Mouse (Mus musculus): ENCODE measurements around the gene Crocc2. TPM values are rescaled to one million over a fixed set of nuclear protein-coding genes. Genes with fewer than 3 reads are reported as not detected.

Gene Crocc2
- polyA plus RNA-seq, 2 experiments: 0.17 to 0.39 TPM

GRCm38 (mm10) chr1:93174399-93174798 lies 5.9 kb downstream of the Crocc2 start:
- Histone ChIP-seq H3K4me2 (replicated peaks; ENCODE audit: low read depth, low read length, severe bottlenecking) (no peak overlapping the region), H3K36me3 (ENCODE audit: control insufficient read depth, insufficient read depth, low read length) (no peaks in the 10 kb centered on the region), H3K4me3 (replicated peaks; ENCODE audit: low read length) (no peak overlapping the region), H3K9me3 (ENCODE audit: control insufficient read depth, low read length) (no peaks in the 10 kb centered on the region), H3K27ac (replicated peaks; ENCODE audit: low read depth, low read length) (no peak overlapping the region), H3K9ac (ENCODE audit: low read depth, low read length, severe bottlenecking) (no peak overlapping the region), H3K4me1 (ENCODE audit: control insufficient read depth, insufficient read depth, low read length) (peaks cover 32% of the 10 kb centered on the region), H3K27me3 (ENCODE audit: control insufficient read depth, insufficient read depth, low read length) (no peaks in the 10 kb centered on the region)
- TF ChIP-seq POLR2A (IDR thresholded peaks at IDR 0.05; ENCODE audit: borderline replicate concordance, extremely low read depth, insufficient read depth, insufficient read length): no peak
- DNase-seq (ENCODE audit: low spot score) (peak; percentile 88), ATAC-seq (ENCODE audit: low FRiP score, low read depth) (peak; percentile 64)
- WGBS: 0% methylated on average over 4 of the region's 4 CpGs

GRCm38 (mm10) chr1:93175849-93176248 lies 7.3 kb downstream of the Crocc2 start:
- Histone ChIP-seq H3K27me3 (ENCODE audit: control insufficient read depth, insufficient read depth, low read length) (no peaks in the 10 kb centered on the region), H3K4me3 (replicated peaks; ENCODE audit: low read length) (peak overlapping the region; percentile 27; the same call in 1 of the 2 replicates), H3K9ac (ENCODE audit: low read depth, low read length, severe bottlenecking) (no peak overlapping the region), H3K4me2 (replicated peaks; ENCODE audit: low read depth, low read length, severe bottlenecking) (peak overlapping the region; percentile 64), H3K27ac (replicated peaks; ENCODE audit: low read depth, low read length) (peak overlapping the region; percentile 82; the same call in 1 of the 2 replicates), H3K9me3 (ENCODE audit: control insufficient read depth, low read length) (no peaks in the 10 kb centered on the region), H3K4me1 (ENCODE audit: control insufficient read depth, insufficient read depth, low read length) (peaks cover 32% of the 10 kb centered on the region), H3K36me3 (ENCODE audit: control insufficient read depth, insufficient read depth, low read length) (no peaks in the 10 kb centered on the region)
- DNase-seq (ENCODE audit: low spot score) (no peak), ATAC-seq (ENCODE audit: low FRiP score, low read depth) (no peak)
- TF ChIP-seq POLR2A (IDR thresholded peaks at IDR 0.05; ENCODE audit: borderline replicate concordance, extremely low read depth, insufficient read depth, insufficient read length): no peak
- WGBS: 8% methylated on average over 6 of the region's 6 CpGs

- TF ChIP-seq POLR2A (IDR thresholded peaks at IDR 0.05; ENCODE audit: borderline replicate concordance, extremely low read depth, insufficient read depth, insufficient read length): no peak
- H3K27ac ChIP-seq (replicated peaks; ENCODE audit: low read depth, low read length): peak overlapping the region; percentile 82
- H3K9ac ChIP-seq (ENCODE audit: low read depth, low read length, severe bottlenecking): peak overlapping the region; percentile 44
- ATAC-seq (ENCODE audit: low FRiP score, low read depth): peak; percentile 85
- H3K4me2 ChIP-seq (replicated peaks; ENCODE audit: low read depth, low read length, severe bottlenecking): peak overlapping the region; percentile 64
- peak overlapping the region; percentile 27 for H3K4me3 ChIP-seq (replicated peaks; ENCODE audit: low read length)
- peak; percentile 90 for DNase-seq (ENCODE audit: low spot score)
- WGBS: 1% methylated on average over 27 of the region's 44 CpGs
- H3K27me3 ChIP-seq (ENCODE audit: control insufficient read depth, insufficient read depth, low read length): no peaks in the 10 kb centered on the region
- H3K36me3 ChIP-seq (ENCODE audit: control insufficient read depth, insufficient read depth, low read length): no peaks in the 10 kb centered on the region
- peaks cover 32% of the 10 kb centered on the region for H3K4me1 ChIP-seq (ENCODE audit: control insufficient read depth, insufficient read depth, low read length)
- no peaks in the 10 kb centered on the region for H3K9me3 ChIP-seq (ENCODE audit: control insufficient read depth, low read length)
These were observed 8.2 kb downstream of the Crocc2 start for GRCm38 (mm10) chr1:93176525-93177332.

- no peak for ATAC-seq (ENCODE audit: low FRiP score, low read depth)
- H3K27ac ChIP-seq (replicated peaks; ENCODE audit: low read depth, low read length): no peak overlapping the region
- H3K27me3 ChIP-seq (ENCODE audit: control insufficient read depth, insufficient read depth, low read length): no peaks in the 10 kb centered on the region
- H3K4me1 ChIP-seq (ENCODE audit: control insufficient read depth, insufficient read depth, low read length): peaks cover 10% of the 10 kb centered on the region
- WGBS: 89% methylated on average over 7 of the region's 7 CpGs
- no peak overlapping the region for H3K9ac ChIP-seq (ENCODE audit: low read depth, low read length, severe bottlenecking)
- TF ChIP-seq POLR2A (IDR thresholded peaks at IDR 0.05; ENCODE audit: borderline replicate concordance, extremely low read depth, insufficient read depth, insufficient read length): no peak
- H3K9me3 ChIP-seq (ENCODE audit: control insufficient read depth, low read length): no peaks in the 10 kb centered on the region
- DNase-seq (ENCODE audit: low spot score): no peak
- H3K4me3 ChIP-seq (replicated peaks; ENCODE audit: low read length): no peak overlapping the region
- no peaks in the 10 kb centered on the region for H3K36me3 ChIP-seq (ENCODE audit: control insufficient read depth, insufficient read depth, low read length)
- H3K4me2 ChIP-seq (replicated peaks; ENCODE audit: low read depth, low read length, severe bottlenecking): no peak overlapping the region
These were observed 13.8 kb downstream of the Crocc2 start for GRCm38 (mm10) chr1:93182281-93182680.

GRCm38 (mm10) chr1:93184071-93184828 lies 15.7 kb downstream of the Crocc2 start:
- no peak overlapping the region for H3K9ac ChIP-seq (ENCODE audit: low read depth, low read length, severe bottlenecking)
- no peak for DNase-seq (ENCODE audit: low spot score)
- no peak for TF ChIP-seq POLR2A (IDR thresholded peaks at IDR 0.05; ENCODE audit: borderline replicate concordance, extremely low read depth, insufficient read depth, insufficient read length)
- no peak overlapping the region for H3K4me3 ChIP-seq (replicated peaks; ENCODE audit: low read length)
- no peaks in the 10 kb centered on the region for H3K9me3 ChIP-seq (ENCODE audit: control insufficient read depth, low read length)
- H3K27me3 ChIP-seq (ENCODE audit: control insufficient read depth, insufficient read depth, low read length): no peaks in the 10 kb centered on the region
- 0 out of 2 replicates have a peak, but pooled peaks cover 4% of the 10 kb centered on the region for H3K4me1 ChIP-seq (ENCODE audit: control insufficient read depth, insufficient read depth, low read length)
- no peak overlapping the region for H3K27ac ChIP-seq (replicated peaks; ENCODE audit: low read depth, low read length)
- no peaks in the 10 kb centered on the region for H3K36me3 ChIP-seq (ENCODE audit: control insufficient read depth, insufficient read depth, low read length)
- WGBS: 86% methylated on average over 14 of the region's 14 CpGs
- no peak for ATAC-seq (ENCODE audit: low FRiP score, low read depth)
- no peak overlapping the region for H3K4me2 ChIP-seq (replicated peaks; ENCODE audit: low read depth, low read length, severe bottlenecking)

Data from limb, embryonic 14.5 days (tissue).